Mouse (Mus musculus) forebrain, embryonic 15.5 days (tissue): ENCODE results near the gene Pnma5. TPM values are rescaled to one million over a fixed set of nuclear protein-coding genes. Genes with fewer than 3 reads are reported as not detected.

Source experiments
- ATAC-seq: fragments of 200-750 bp; cut with Nextera tagmentation; replicated peaks from 2 replicates; pipeline ENCODE4 v1.8.0; 2017; ENCODE audit warnings: mild to moderate bottlenecking, moderate TSS enrichment, moderate library complexity
- H3K27ac ChIP-seq: fragments of 300-500 bp; sonication (generic); replicated peaks from 2 replicates; pipeline ENCODE4 v1.5.1; 2015; ENCODE audit warnings: mild to moderate bottlenecking, inconsistent platforms
- H3K27me3 ChIP-seq: fragments of 300-500 bp; sonication (generic); 2 replicates; pipeline ENCODE4 v1.6.1; 2015; ENCODE audit warnings: inconsistent platforms
- H3K36me3 ChIP-seq: fragments of 300-500 bp; sonication (generic); 2 replicates; pipeline ENCODE4 v1.6.1; 2015; ENCODE audit warnings: mild to moderate bottlenecking, inconsistent platforms
- H3K4me1 ChIP-seq: fragments of 300-500 bp; sonication (generic); 2 replicates; pipeline ENCODE4 v1.6.1; 2015; ENCODE audit warnings: inconsistent platforms
- H3K4me2 ChIP-seq: fragments of 300-500 bp; sonication (generic); replicated peaks from 2 replicates; pipeline ENCODE4 v1.6.1; 2015; ENCODE audit warnings: mild to moderate bottlenecking, inconsistent platforms
- H3K4me3 ChIP-seq: fragments of 300-500 bp; sonication (generic); 2 replicates; pipeline ENCODE4 v1.5.1; 2015; ENCODE audit warnings: mild to moderate bottlenecking, inconsistent platforms
- H3K9ac ChIP-seq: fragments of 300-500 bp; sonication (generic); replicated peaks from 2 replicates; pipeline ENCODE4 v1.6.1; 2015; ENCODE audit warnings: mild to moderate bottlenecking, inconsistent platforms
- H3K9me3 ChIP-seq: fragments of 300-500 bp; sonication (generic); 2 replicates; pipeline ENCODE4 v1.6.1; 2016; ENCODE audit warnings: inconsistent platforms
- WGBS: fragments of 180-500 bp; shearing (Covaris S2); methylation state at CpG from one replicate; pipeline ENCODE4 v1.1.7; 2015; ENCODE audit warnings: mixed read lengths; 5-methylcytosine and 5-hydroxymethylcytosine counted together
- polyA plus RNA-seq: library from polyadenylated mRNA; unstranded; fragments of >200 nt; fragmentation: Nextera tagmentation; extraction: Ambion mirVana; gene quantifications from 2 replicates; pipeline ENCODE4 v1.2.1, GENCODE M21; 2015

Pnma5 gene
- polyA plus RNA-seq, 1 experiment from 2014 or later, result not detected

GRCm38 (mm10) chrX:73007597-73008479 is 29.1 kb downstream of the Pnma5 start:
- no peaks in the 10 kb centered on the region for H3K36me3 ChIP-seq
- ATAC-seq, result peak; percentile 100
- 20% methylated on average over 22 of the region's 27 CpGs for WGBS
- H3K27ac ChIP-seq, result peak overlapping the region; percentile 78
- peak overlapping the region; percentile 34 for H3K4me3 ChIP-seq
- peak overlapping the region; percentile 45 for H3K4me2 ChIP-seq
- H3K9me3 ChIP-seq, result no peaks in the 10 kb centered on the region
- H3K4me1 ChIP-seq, result no peaks in the 10 kb centered on the region
- no peaks in the 10 kb centered on the region for H3K27me3 ChIP-seq
- H3K9ac ChIP-seq, result peak overlapping the region; percentile 30; the same call in 1 of the 2 replicates

- Histone ChIP-seq H3K4me2 (no peak overlapping the region), H3K9ac (no peak overlapping the region), H3K36me3 (no peaks in the 10 kb centered on the region)
These were observed 31.2 kb downstream of the Pnma5 start for GRCm38 (mm10) chrX:73005678-73006077.

GRCm38 (mm10) chrX:73003110-73003509 is 33.8 kb downstream of the Pnma5 start:
- no peak for ATAC-seq
- no peaks in the 10 kb centered on the region for H3K9me3 ChIP-seq
- WGBS, result 87% methylated on average over 5 of the region's 5 CpGs
- no peaks in the 10 kb centered on the region for H3K27me3 ChIP-seq
- no peak overlapping the region for H3K4me2 ChIP-seq
- no peak overlapping the region for H3K4me3 ChIP-seq
- no peak overlapping the region for H3K9ac ChIP-seq
- no peaks in the 10 kb centered on the region for H3K4me1 ChIP-seq
- no peak overlapping the region for H3K27ac ChIP-seq
- no peaks in the 10 kb centered on the region for H3K36me3 ChIP-seq

More at GRCm38 (mm10) chrX:73005678-73006077, 31.2 kb downstream of the Pnma5 start:
- H3K27me3 ChIP-seq, result no peaks in the 10 kb centered on the region
- H3K4me1 ChIP-seq, result no peaks in the 10 kb centered on the region
- no peak overlapping the region for H3K27ac ChIP-seq
- WGBS, result 75% methylated on average over 4 of the region's 4 CpGs
- no peak for ATAC-seq
- H3K4me3 ChIP-seq, result no peak overlapping the region
- H3K9me3 ChIP-seq, result no peaks in the 10 kb centered on the region

GRCm38 (mm10) chrX:72995542-72995941 is 41.4 kb downstream of the Pnma5 start:
- H3K4me1 ChIP-seq, result no peaks in the 10 kb centered on the region
- no peak overlapping the region for H3K4me3 ChIP-seq
- H3K4me2 ChIP-seq, result no peak overlapping the region
- no peak overlapping the region for H3K27ac ChIP-seq
- no peaks in the 10 kb centered on the region for H3K9me3 ChIP-seq
- no peaks in the 10 kb centered on the region for H3K36me3 ChIP-seq
- 77% methylated on average over 3 of the region's 3 CpGs for WGBS
- H3K9ac ChIP-seq, result no peak overlapping the region
- no peaks in the 10 kb centered on the region for H3K27me3 ChIP-seq
- ATAC-seq, result no peak

GRCm38 (mm10) chrX:72992291-72992919 is 44.5 kb downstream of the Pnma5 start:
- H3K9me3 ChIP-seq, result no peaks in the 10 kb centered on the region
- H3K27me3 ChIP-seq, result no peaks in the 10 kb centered on the region
- no peak overlapping the region for H3K9ac ChIP-seq
- peaks cover 2% of the 10 kb centered on the region; the same call in 1 of the 2 replicates for H3K4me1 ChIP-seq
- no peak overlapping the region for H3K27ac ChIP-seq
- WGBS, result 62% methylated on average over 5 of the region's 5 CpGs
- no peak overlapping the region for H3K4me2 ChIP-seq
- no peak overlapping the region for H3K4me3 ChIP-seq
- ATAC-seq, result no peak
- H3K36me3 ChIP-seq, result no peaks in the 10 kb centered on the region

- no peak for ATAC-seq
- WGBS, result 71% methylated on average over 3 of the region's 3 CpGs
- Histone ChIP-seq H3K9ac (no peak overlapping the region), H3K4me1 (peaks cover 3% of the 10 kb centered on the region; the same call in 1 of the 2 replicates), H3K4me2 (no peak overlapping the region), H3K27ac (no peak overlapping the region), H3K4me3 (no peak overlapping the region), H3K27me3 (peaks cover 7% of the 10 kb centered on the region; the same call in 1 of the 2 replicates), H3K9me3 (no peaks in the 10 kb centered on the region), H3K36me3 (no peaks in the 10 kb centered on the region)
These were observed 46.3 kb downstream of the Pnma5 start for GRCm38 (mm10) chrX:72990581-72990980.

GRCm38 (mm10) chrX:72988431-72988830 is 48.5 kb downstream of the Pnma5 start:
- Histone ChIP-seq H3K36me3 (no peaks in the 10 kb centered on the region), H3K9me3 (no peaks in the 10 kb centered on the region), H3K4me3 (no peak overlapping the region), H3K27me3 (peaks cover 8% of the 10 kb centered on the region; the same call in 1 of the 2 replicates), H3K9ac (no peak overlapping the region), H3K4me2 (no peak overlapping the region), H3K27ac (no peak overlapping the region), H3K4me1 (peaks cover 3% of the 10 kb centered on the region; the same call in 1 of the 2 replicates)
- 93% methylated on average over 3 of the region's 3 CpGs for WGBS
- ATAC-seq, result no peak

GRCm38 (mm10) chrX:72987520-72987905 is 49.4 kb downstream of the Pnma5 start:
- Histone ChIP-seq H3K36me3 (no peaks in the 10 kb centered on the region), H3K4me3 (peak overlapping the region; percentile 39), H3K27ac (no peak overlapping the region), H3K4me2 (peak overlapping the region; percentile 62), H3K9ac (peak overlapping the region; percentile 33; the same call in 1 of the 2 replicates), H3K27me3 (peaks cover 8% of the 10 kb centered on the region; the same call in 1 of the 2 replicates), H3K4me1 (peaks cover 3% of the 10 kb centered on the region; the same call in 1 of the 2 replicates), H3K9me3 (no peaks in the 10 kb centered on the region)
- no peak for ATAC-seq
- WGBS, result 27% methylated on average over 14 of the region's 14 CpGs

GRCm38 (mm10) chrX:72986841-72987519 is 49.9 kb downstream of the Pnma5 start, which contains the start of gene Zfp185:
Zfp185 (plus strand) TSS chrX:72987339.
- peak within 1 kb of the TSS; percentile 33; the same call in 1 of the 2 replicates for H3K9ac ChIP-seq

GRCm38 (mm10) chrX:72985607-72986006 is 51.3 kb downstream of the Pnma5 start:
- 86% methylated on average over 2 of the region's 2 CpGs for WGBS
- ATAC-seq, result no peak
- no peak overlapping the region for H3K4me2 ChIP-seq

More at GRCm38 (mm10) chrX:72986841-72987519, 49.9 kb downstream of the Pnma5 start, which contains the start of gene Zfp185:
- peaks cover 8% of the 10 kb centered on the region; the same call in 1 of the 2 replicates for H3K27me3 ChIP-seq
- no peaks in the 10 kb centered on the region for H3K36me3 ChIP-seq
- H3K9me3 ChIP-seq, result no peaks in the 10 kb centered on the region
- 26% methylated on average over 45 of the region's 45 CpGs for WGBS
- H3K27ac ChIP-seq, result no peak within 1 kb of the TSS
- peak; percentile 64 for ATAC-seq
- H3K4me3 ChIP-seq, result peak within 1 kb of the TSS; percentile 39
- H3K4me1 ChIP-seq, result peaks cover 3% of the 10 kb centered on the region; the same call in 1 of the 2 replicates
- H3K4me2 ChIP-seq, result peak within 1 kb of the TSS; percentile 62

More at GRCm38 (mm10) chrX:72985607-72986006, 51.3 kb downstream of the Pnma5 start:
- H3K27me3 ChIP-seq, result peaks cover 8% of the 10 kb centered on the region; the same call in 1 of the 2 replicates
- no peak overlapping the region for H3K4me3 ChIP-seq
- no peak overlapping the region for H3K27ac ChIP-seq
- peaks cover 3% of the 10 kb centered on the region; the same call in 1 of the 2 replicates for H3K4me1 ChIP-seq
- H3K9me3 ChIP-seq, result no peaks in the 10 kb centered on the region
- H3K36me3 ChIP-seq, result no peaks in the 10 kb centered on the region
- H3K9ac ChIP-seq, result no peak overlapping the region
